Mouse (Mus musculus) limb, embryonic 11.5 days (tissue): ENCODE measurements around the gene Tlr9. TPM values are rescaled to one million over a fixed set of nuclear protein-coding genes. Genes with fewer than 3 reads are reported as not detected.

Experiments
- ATAC-seq: fragments of 200-750 bp; cut with Nextera tagmentation; 2 replicates; pipeline ENCODE4 v1.8.0; 2017; ENCODE audit warnings: low read depth; ENCODE audit not compliant: insufficient number of reproducible peaks, low FRiP score, low TSS enrichment
- DNase-seq: peaks from one replicate; pipeline ENCODE4 v3.0.0-alpha.2; 2015; ENCODE audit warnings: low spot score
- H3K27ac ChIP-seq: fragments of 300-500 bp; sonication (generic); replicated peaks from 2 replicates; pipeline ENCODE4 v1.5.1; 2014; ENCODE audit warnings: low read depth, mild to moderate bottlenecking, low read length
- H3K27me3 ChIP-seq: fragments of 300-500 bp; sonication (generic); 2 replicates; pipeline ENCODE4 v1.6.1; 2014; ENCODE audit warnings: mild to moderate bottlenecking, low read length, mixed read lengths; ENCODE audit not compliant: control insufficient read depth, insufficient read depth
- H3K36me3 ChIP-seq: fragments of 300-500 bp; sonication (generic); 2 replicates; pipeline ENCODE4 v1.6.1; 2014; ENCODE audit warnings: mild to moderate bottlenecking, low read length, moderate library complexity, mixed read lengths; ENCODE audit not compliant: control insufficient read depth, insufficient read depth
- H3K4me1 ChIP-seq: fragments of 300-500 bp; sonication (generic); 2 replicates; pipeline ENCODE4 v1.6.1; 2014; ENCODE audit warnings: low read length, mixed read lengths; ENCODE audit not compliant: control insufficient read depth, insufficient read depth
- H3K4me2 ChIP-seq: fragments of 300-500 bp; sonication (generic); 2 replicates; pipeline ENCODE4 v1.6.1; 2014; ENCODE audit warnings: low read depth, mild to moderate bottlenecking, moderate library complexity; ENCODE audit not compliant: severe bottlenecking
- H3K4me3 ChIP-seq: fragments of 300-500 bp; sonication (generic); 2 replicates; pipeline ENCODE4 v1.5.1; 2014; ENCODE audit warnings: low read depth, low read length
- H3K9ac ChIP-seq: fragments of 300-500 bp; sonication (generic); 2 replicates; pipeline ENCODE4 v1.6.1; 2014; ENCODE audit warnings: mild to moderate bottlenecking, low read length
- H3K9me3 ChIP-seq: fragments of 300-500 bp; sonication (generic); 2 replicates; pipeline ENCODE4 v1.6.1; 2016; ENCODE audit warnings: low read length; ENCODE audit not compliant: control insufficient read depth
- WGBS: fragments of 180-500 bp; shearing (Covaris S2); extraction: QIAGEN DNeasy Blood & Tissue Kit; methylation state at CpG from one replicate; pipeline ENCODE4 v1.1.7; 2014; 5-methylcytosine and 5-hydroxymethylcytosine counted together
- microRNA counts: library from miRNA; unstranded; fragments of <30 nt; microRNA quantifications from one replicate; lab custom pipeline; 2016
- microRNA-seq: library from miRNA; unstranded; fragments of <30 nt; microRNA quantifications from one replicate; pipeline ENCODE4, GENCODE M21; 2016
- polyA plus RNA-seq: library from polyadenylated mRNA; unstranded; fragments of >200 nt; fragmentation: Nextera tagmentation; extraction: Ambion mirVana; gene quantifications from 2 replicates; pipeline ENCODE4 v1.2.1, GENCODE M21; 2014

The Tlr9 gene
- polyA plus RNA-seq, 1 experiment from 2014 or later = not detected

DNA sequence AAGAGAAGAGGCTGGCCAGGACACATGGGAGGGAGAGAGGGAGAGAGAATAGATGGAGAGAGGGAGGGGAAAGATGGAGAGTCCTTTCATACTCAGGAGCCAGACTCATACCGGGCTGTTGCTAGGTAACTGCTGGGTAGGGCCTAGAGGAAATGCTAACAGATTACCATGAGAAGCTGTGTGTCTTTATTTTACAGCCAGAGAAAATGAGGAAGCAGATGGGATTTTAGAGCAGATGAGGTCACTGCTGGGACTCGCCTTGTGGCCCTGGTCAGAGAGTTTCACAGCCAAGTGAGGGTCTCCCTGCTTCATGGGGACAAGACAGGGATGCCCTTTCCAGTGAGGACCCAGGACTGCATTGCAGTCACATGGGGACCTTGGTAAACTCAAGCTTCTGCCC, 47.5 kb downstream of the Tlr9 start:
- no peak for ATAC-seq
- Histone ChIP-seq H3K4me3 (no peak overlapping the region), H3K9me3 (no peaks in the 10 kb centered on the region), H3K9ac (no peak overlapping the region), H3K4me1 (no peaks in the 10 kb centered on the region), H3K4me2 (no peak overlapping the region), H3K27me3 (no peaks in the 10 kb centered on the region), H3K27ac (no peak overlapping the region), H3K36me3 (no peaks in the 10 kb centered on the region)
- no peak for DNase-seq
- WGBS = 47% methylated on average over 2 of the region's 2 CpGs

DNA sequence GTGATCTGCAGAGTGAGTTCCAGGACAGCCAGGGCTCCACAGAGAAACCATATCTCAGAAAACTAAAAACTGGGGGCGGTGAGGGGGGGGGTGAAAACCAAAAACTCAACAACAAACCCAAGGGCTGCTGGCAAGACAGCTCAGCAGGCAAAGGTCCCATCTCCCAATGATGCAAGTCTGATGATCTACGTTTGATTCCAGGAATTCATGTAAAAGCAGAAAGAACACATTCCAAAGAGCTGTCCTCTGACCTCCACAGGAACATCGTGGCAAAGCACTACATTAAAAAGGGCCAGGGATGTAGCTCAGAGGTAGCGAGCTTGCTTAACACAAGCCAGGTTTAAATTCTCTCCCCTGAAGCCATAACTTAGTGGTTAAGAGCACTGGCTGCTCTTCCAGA, 48.3 kb downstream of the Tlr9 start:
- H3K4me1 ChIP-seq = no peaks in the 10 kb centered on the region
- no peak overlapping the region for H3K27ac ChIP-seq
- DNase-seq = no peak
- WGBS = 66% methylated on average over 4 of the region's 4 CpGs
- no peak for ATAC-seq
- H3K36me3 ChIP-seq = no peaks in the 10 kb centered on the region
- H3K9me3 ChIP-seq = no peaks in the 10 kb centered on the region
- no peak overlapping the region for H3K4me3 ChIP-seq
- H3K27me3 ChIP-seq = no peaks in the 10 kb centered on the region
- H3K4me2 ChIP-seq = no peak overlapping the region
- no peak overlapping the region for H3K9ac ChIP-seq

DNA sequence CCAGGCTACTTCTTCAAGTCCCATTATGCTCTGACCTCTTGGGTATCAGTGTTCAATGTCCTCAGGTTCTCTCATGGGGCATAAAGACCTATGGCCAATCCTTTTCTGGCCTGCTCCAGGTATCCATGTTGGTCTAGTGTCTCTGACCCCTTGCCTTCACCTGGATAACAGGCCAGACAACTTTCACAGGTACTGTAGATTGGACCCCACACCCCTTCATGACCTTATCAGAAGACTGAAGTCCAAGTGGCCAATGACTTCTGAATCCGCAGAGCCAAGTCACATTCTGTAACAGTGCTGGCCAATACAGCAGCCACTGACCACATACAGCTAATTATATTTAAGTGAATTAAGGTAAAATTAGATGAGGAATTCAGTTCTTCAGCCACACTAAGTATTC, 49.9 kb downstream of the Tlr9 start:
- Histone ChIP-seq H3K4me2 (no peak overlapping the region), H3K27ac (no peak overlapping the region), H3K4me1 (no peaks in the 10 kb centered on the region), H3K9ac (no peak overlapping the region), H3K36me3 (no peaks in the 10 kb centered on the region), H3K9me3 (no peaks in the 10 kb centered on the region), H3K4me3 (no peak overlapping the region), H3K27me3 (no peaks in the 10 kb centered on the region)
- ATAC-seq (no peak), DNase-seq (no peak)
- 100% methylated on average over 1 of the region's 1 CpGs for WGBS

DNA sequence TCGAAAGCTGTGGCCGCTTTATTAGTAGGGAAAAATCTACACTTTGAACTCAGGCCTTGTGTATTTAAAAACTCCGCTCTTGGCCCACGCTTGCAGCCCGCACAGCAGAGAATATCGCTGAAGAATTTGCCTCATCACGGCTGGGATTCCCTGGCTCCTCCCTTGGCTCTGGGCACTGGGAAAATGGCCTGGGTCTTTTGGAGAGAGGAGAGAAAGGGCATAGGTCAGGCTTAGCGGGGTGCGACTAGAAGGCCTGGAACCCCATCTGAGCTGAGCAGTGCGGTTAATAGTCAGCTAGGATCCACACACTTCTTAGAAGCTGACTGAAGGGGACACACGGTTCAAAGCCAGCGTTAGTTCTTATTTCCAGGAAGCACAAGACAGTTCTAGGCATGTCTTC, 50.9 kb downstream of the Tlr9 start:
- H3K4me2 ChIP-seq = no peak overlapping the region
- H3K9ac ChIP-seq = no peak overlapping the region
- H3K36me3 ChIP-seq = no peaks in the 10 kb centered on the region
- no peak overlapping the region for H3K4me3 ChIP-seq
- no peaks in the 10 kb centered on the region for H3K9me3 ChIP-seq
- no peak overlapping the region for H3K27ac ChIP-seq
- DNase-seq (no peak), ATAC-seq (no peak)
- no peaks in the 10 kb centered on the region for H3K27me3 ChIP-seq
- H3K4me1 ChIP-seq = no peaks in the 10 kb centered on the region
- WGBS = 88% methylated on average over 12 of the region's 12 CpGs

DNA sequence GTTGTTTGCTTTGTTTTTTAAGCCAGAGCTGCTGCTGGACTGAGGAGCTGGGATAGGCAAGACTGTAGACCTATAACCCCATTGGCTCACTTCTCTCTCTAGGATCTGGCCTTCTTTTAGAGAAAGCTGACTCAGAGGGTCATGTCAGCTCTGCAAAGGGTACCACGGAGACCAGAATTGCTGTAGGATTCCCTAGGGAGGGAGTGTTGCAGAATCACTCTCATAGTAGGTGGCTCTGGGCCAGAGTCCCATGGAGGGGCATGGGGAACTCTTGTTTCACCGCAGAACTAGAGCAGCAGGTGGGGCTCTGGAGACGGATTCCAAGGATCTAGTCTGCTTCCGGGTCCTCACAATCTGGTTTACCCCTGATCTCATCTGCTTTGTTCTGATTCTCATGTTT, 51.4 kb downstream of the Tlr9 start:
- no peak overlapping the region for H3K4me3 ChIP-seq
- H3K4me1 ChIP-seq = no peaks in the 10 kb centered on the region
- H3K36me3 ChIP-seq = no peaks in the 10 kb centered on the region
- no peaks in the 10 kb centered on the region for H3K9me3 ChIP-seq
- DNase-seq (no peak), ATAC-seq (no peak)
- no peak overlapping the region for H3K9ac ChIP-seq
- no peaks in the 10 kb centered on the region for H3K27me3 ChIP-seq
- WGBS = 71% methylated on average over 4 of the region's 4 CpGs
- H3K27ac ChIP-seq = no peak overlapping the region
- H3K4me2 ChIP-seq = no peak overlapping the region

DNA sequence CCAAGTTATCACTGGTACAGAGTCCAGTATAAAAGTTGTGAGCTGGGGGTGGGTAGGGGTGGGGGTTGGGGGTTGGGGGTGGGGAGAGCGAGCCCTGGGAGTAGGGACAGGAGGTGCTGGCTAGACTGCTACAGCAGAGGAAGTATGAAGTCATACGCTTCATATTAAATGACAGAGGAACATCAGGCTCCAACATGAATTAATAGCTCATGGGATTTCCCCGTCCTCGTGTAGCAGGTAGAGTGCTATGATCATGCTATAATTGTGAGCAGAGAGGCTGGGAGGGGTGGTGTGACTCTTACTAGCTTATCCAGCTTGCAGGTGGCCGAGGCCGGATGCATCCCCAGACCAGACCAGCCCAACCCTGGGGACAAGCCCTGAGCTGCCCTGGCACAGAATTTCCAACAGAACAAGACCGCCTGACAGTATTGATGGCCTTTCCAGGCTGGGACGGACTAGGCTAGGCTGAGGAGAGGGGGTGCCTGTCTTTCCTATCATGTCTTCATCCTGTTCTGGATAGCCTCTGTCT, 52.3 kb downstream of the Tlr9 start:
- Histone ChIP-seq H3K4me2 (no peak overlapping the region), H3K9ac (no peak overlapping the region)

DNA sequence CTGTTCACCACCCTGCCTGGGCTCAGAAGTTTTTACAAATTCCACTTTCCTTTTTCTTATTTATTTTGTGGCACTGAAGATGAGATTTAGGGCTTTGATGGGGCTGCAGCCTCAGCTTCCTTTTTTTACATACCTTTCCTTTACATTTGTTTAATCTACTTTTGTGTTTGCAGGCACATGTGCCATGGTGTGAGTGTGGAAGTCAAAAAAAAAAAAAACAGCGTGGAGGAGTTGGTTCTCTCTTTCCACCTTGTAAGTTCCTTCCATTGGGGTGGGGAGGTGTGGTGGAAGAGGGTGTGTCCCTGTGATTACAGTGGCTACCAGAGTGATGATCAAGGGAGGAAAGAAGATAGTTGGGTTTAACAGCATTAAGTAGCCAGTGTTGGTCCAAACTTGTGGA, 53.4 kb downstream of the Tlr9 start:
- Histone ChIP-seq H3K9ac (no peak overlapping the region), H3K36me3 (no peaks in the 10 kb centered on the region), H3K4me2 (no peak overlapping the region), H3K9me3 (no peaks in the 10 kb centered on the region), H3K4me1 (no peaks in the 10 kb centered on the region), H3K27me3 (no peaks in the 10 kb centered on the region), H3K4me3 (no peak overlapping the region), H3K27ac (no peak overlapping the region)
- DNase-seq = no peak
- ATAC-seq = no peak
- WGBS = 70% methylated on average over 1 of the region's 1 CpGs

More for the DNA sequence above, 52.3 kb downstream of the Tlr9 start:
- Histone ChIP-seq H3K9me3 (no peaks in the 10 kb centered on the region), H3K27ac (no peak overlapping the region), H3K27me3 (no peaks in the 10 kb centered on the region), H3K4me3 (no peak overlapping the region), H3K4me1 (no peaks in the 10 kb centered on the region), H3K36me3 (no peaks in the 10 kb centered on the region)
- WGBS = 88% methylated on average over 8 of the region's 8 CpGs
- no peak for ATAC-seq
- no peak for DNase-seq

MicroRNA genes within 50 kb of the gene (microRNA counts, 519-probe panel; counts per million panel counts)
- 5,297 counts per million, percentile 87 among the panel's probes with 10 or more counts for microRNA mmu-let-7g (lab: Ali Mortazavi, UCI)

Small RNA genes within 50 kb of the gene (microRNA-seq; reads per million reads assigned to microRNA genes)
- 11,660 reads per million, percentile 95 among the genes with 10 or more reads in this experiment for gene Mirlet7g

Other genes starting within 250 kb of the Tlr9 start
- gene Col6a4, start 125.8 kb upstream of the Tlr9 start, polyA plus RNA-seq = not detected in 2 replicates
- 1.2 and 2.1 TPM in 2 replicates for gene Glyctk, start 64.5 kb upstream of the Tlr9 start, polyA plus RNA-seq
- gene Wdr82, start 51.7 kb upstream of the Tlr9 start, polyA plus RNA-seq = 26.4 and 31.3 TPM in 2 replicates
- gene Ppm1m, start 22.9 kb upstream of the Tlr9 start, polyA plus RNA-seq = 42.2 and 42.4 TPM in 2 replicates
- 66.5 and 68.5 TPM in 2 replicates for gene Twf2, start 19.5 kb upstream of the Tlr9 start, polyA plus RNA-seq
- gene Alas1, start 26.1 kb downstream of the Tlr9 start, polyA plus RNA-seq = 79.6 and 84.7 TPM in 2 replicates
- gene Poc1a, start 58.5 kb downstream of the Tlr9 start, polyA plus RNA-seq = 34.1 and 40.1 TPM in 2 replicates
- 63.4 and 67.4 TPM in 2 replicates for gene Dusp7, start 146.0 kb downstream of the Tlr9 start, polyA plus RNA-seq
- 1,049 and 1,075 TPM in 2 replicates for gene Rpl29, start 206.9 kb downstream of the Tlr9 start, polyA plus RNA-seq
- gene Acy1, start 215.7 kb downstream of the Tlr9 start, polyA plus RNA-seq = 41.9 and 42.6 TPM in 2 replicates
- gene Abhd14b, start 224.9 kb downstream of the Tlr9 start, polyA plus RNA-seq = 7.9 and 9.3 TPM in 2 replicates
- 39.6 and 43.2 TPM in 2 replicates for gene Abhd14a, start 225.1 kb downstream of the Tlr9 start, polyA plus RNA-seq
- gene Pcbp4, start 230.7 kb downstream of the Tlr9 start, polyA plus RNA-seq = 162 and 172 TPM in 2 replicates
- 0.24 and 0.58 TPM in 2 replicates for gene Gpr62, start 243.3 kb downstream of the Tlr9 start, polyA plus RNA-seq